Mouse (Mus musculus) hindlimb bud, embryonic 11.5 days (tissue): ENCODE results near the gene Olfr1423.
"Not testable (repeated sequence)": the region's sequence is repeated elsewhere in the genome, so short reads cannot be mapped to it uniquely, and the experiment has no call there.

Experiments
- DNase-seq: peaks from one replicate; pipeline ENCODE4 v3.0.0-alpha.2; 2012; ENCODE audit warnings: low read depth, low spot score; ENCODE audit errors: extremely low spot score

Gene Olfr1423

GRCm38 (mm10) chr19:12007105-12007931 is 33.8 kb downstream of the Olfr1423 start:
- DNase-seq = no peak

- no peak for DNase-seq
Measured at GRCm38 (mm10) chr19:12006361-12006947, 34.7 kb downstream of the Olfr1423 start.

GRCm38 (mm10) chr19:12005376-12006360 is 35.4 kb downstream of the Olfr1423 start:
- no peak for DNase-seq

- no peak for DNase-seq
Measured at GRCm38 (mm10) chr19:12004216-12005008, 36.7 kb downstream of the Olfr1423 start.

GRCm38 (mm10) chr19:12003568-12003967 is 37.5 kb downstream of the Olfr1423 start:
- no peak for DNase-seq

- DNase-seq = no peak
Measured at GRCm38 (mm10) chr19:12002791-12003190, 38.3 kb downstream of the Olfr1423 start.

GRCm38 (mm10) chr19:12002125-12002524 is 39.0 kb downstream of the Olfr1423 start:
- no peak for DNase-seq

- no peak for DNase-seq
Measured at GRCm38 (mm10) chr19:12001686-12002085, 39.4 kb downstream of the Olfr1423 start.

- no peak for DNase-seq
Measured at GRCm38 (mm10) chr19:11995722-11996448, 45.2 kb downstream of the Olfr1423 start.

GRCm38 (mm10) chr19:11994703-11995431 is 46.2 kb downstream of the Olfr1423 start:
- DNase-seq = no peak

GRCm38 (mm10) chr19:11992441-11993029 is 48.6 kb downstream of the Olfr1423 start:
- no peak for DNase-seq

- DNase-seq = no peak
Measured at GRCm38 (mm10) chr19:11992034-11992433, 49.1 kb downstream of the Olfr1423 start.

GRCm38 (mm10) chr19:11989334-11989733 is 51.8 kb downstream of the Olfr1423 start:
- no peak for DNase-seq

- DNase-seq = no peak
Measured at GRCm38 (mm10) chr19:11987841-11988240, 53.3 kb downstream of the Olfr1423 start.

- not testable (repeated sequence) for DNase-seq
Measured at GRCm38 (mm10) chr19:11984614-11985013, 56.5 kb downstream of the Olfr1423 start.
